In the genomic region with DNA sequence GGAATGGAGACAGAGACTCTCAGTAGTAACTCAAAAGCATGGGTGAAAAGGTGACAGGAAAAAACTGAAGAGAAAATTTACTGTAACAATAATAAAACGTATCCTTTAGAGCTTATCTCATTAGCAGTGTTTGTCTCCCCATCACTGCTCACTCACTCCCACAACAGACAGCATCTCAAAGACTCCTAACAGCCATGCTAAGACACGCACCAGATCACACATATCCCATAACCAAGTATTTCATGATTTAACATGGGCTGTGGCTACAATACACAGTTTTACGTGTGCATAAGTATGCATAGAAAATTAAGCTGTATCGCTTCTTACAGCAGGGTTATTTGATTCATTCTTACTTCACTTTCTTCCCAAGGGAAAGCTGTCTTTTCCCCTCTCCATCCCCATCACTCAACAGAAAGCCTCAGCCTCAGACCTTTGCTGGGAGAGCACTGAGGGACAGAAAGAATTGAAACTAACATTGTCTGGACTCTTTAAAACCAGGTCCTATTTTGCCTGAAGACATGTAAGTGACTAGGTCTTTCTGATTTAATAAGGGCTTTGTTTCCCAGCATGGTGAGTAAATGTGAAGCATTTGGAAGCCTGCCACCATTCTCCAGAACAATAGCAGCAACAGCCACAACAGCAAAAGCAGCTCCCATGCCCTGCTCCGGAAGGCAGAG, we compare ENCODE assay signal across 8 mouse cellular contexts. TPM values are rescaled to one million over a fixed set of nuclear protein-coding genes. Genes with fewer than 3 reads are reported as not detected.
DNase-seq lines count a peak whose midpoint lies in the region; ATAC-seq lines count a peak whose summit lies in the region.

No protein-coding gene starts in this region.

- no peak overlapping the region for H3K9ac ChIP-seq in intestine, embryonic 14.5 days (ENCODE audit: low read length)
- H3K9ac ChIP-seq in intestine, embryonic 15.5 days = no peak overlapping the region
- no peak overlapping the region for H3K9ac ChIP-seq in embryonic facial prominence, embryonic 15.5 days
- peak overlapping the region; percentile 48 for H3K9ac ChIP-seq in heart, embryonic 16.5 days (ENCODE audit: low read length)
- H3K9ac ChIP-seq in liver, embryonic 12.5 days = no peak overlapping the region

- H3K4me3 ChIP-seq in intestine, embryonic 14.5 days (ENCODE audit: low read depth, low read length) = no peak overlapping the region
- H3K4me3 ChIP-seq in intestine, embryonic 15.5 days (replicated peaks) = no peak overlapping the region
- no peak overlapping the region for H3K4me3 ChIP-seq in embryonic facial prominence, embryonic 15.5 days (replicated peaks)
- H3K4me3 ChIP-seq in heart, embryonic 16.5 days (ENCODE audit: low read length) = no peak overlapping the region
- H3K4me3 ChIP-seq in liver, embryonic 12.5 days = no peak overlapping the region

- DNase-seq in intestine, embryonic 14.5 days (ENCODE audit: low spot score) = no peak
- peak; percentile 71 to 76 for DNase-seq in kidney, postnatal 25 days
- DNase-seq in lung, postnatal 10 days = peak; percentile 77
- DNase-seq in telencephalon, adult 2 months (ENCODE audit: low read depth, low spot score) = peak; percentile 36

- H3K4me2 ChIP-seq in intestine, embryonic 14.5 days (ENCODE audit: low read length) = no peak overlapping the region
- H3K4me2 ChIP-seq in intestine, embryonic 15.5 days (replicated peaks) = no peak overlapping the region
- H3K4me2 ChIP-seq in embryonic facial prominence, embryonic 15.5 days (replicated peaks) = no peak overlapping the region
- peak overlapping the region; percentile 29 for H3K4me2 ChIP-seq in heart, embryonic 16.5 days (ENCODE audit: low read depth, low read length)
- H3K4me2 ChIP-seq in liver, embryonic 12.5 days = no peak overlapping the region

- no peaks in the 10 kb centered on the region for H3K36me3 ChIP-seq in intestine, embryonic 14.5 days (ENCODE audit: control insufficient read depth, insufficient read depth, low read length)
- no peaks in the 10 kb centered on the region for H3K36me3 ChIP-seq in intestine, embryonic 15.5 days
- H3K36me3 ChIP-seq in embryonic facial prominence, embryonic 15.5 days = no peaks in the 10 kb centered on the region
- H3K36me3 ChIP-seq in heart, embryonic 16.5 days (ENCODE audit: control insufficient read depth, insufficient read depth) = 0 out of 2 replicates have a peak, but pooled peaks cover 3% of the 10 kb centered on the region
- peaks cover 36% of the 10 kb centered on the region for H3K36me3 ChIP-seq in liver, embryonic 12.5 days

- 62% methylated on average over 5 of the region's 5 CpGs for WGBS in intestine, embryonic 14.5 days
- 58% methylated on average over 5 of the region's 5 CpGs for WGBS in intestine, embryonic 15.5 days
- WGBS in embryonic facial prominence, embryonic 15.5 days = 22% methylated on average over 5 of the region's 5 CpGs
- WGBS in heart, embryonic 16.5 days = 39% methylated on average over 5 of the region's 5 CpGs
- WGBS in liver, embryonic 12.5 days (ENCODE audit: insufficient replicate concordance) = 77% methylated on average over 5 of the region's 5 CpGs

- no peaks in the 10 kb centered on the region for H3K4me1 ChIP-seq in intestine, embryonic 14.5 days (replicated peaks; ENCODE audit: control insufficient read depth, insufficient read depth, low read length)
- H3K4me1 ChIP-seq in intestine, embryonic 15.5 days (replicated peaks) = no peaks in the 10 kb centered on the region; the same call in 1 of the 2 replicates
- peaks cover 14% of the 10 kb centered on the region; the same call in 1 of the 2 replicates for H3K4me1 ChIP-seq in embryonic facial prominence, embryonic 15.5 days
- H3K4me1 ChIP-seq in heart, embryonic 16.5 days (ENCODE audit: control insufficient read depth, insufficient read depth, low read length) = peaks cover 22% of the 10 kb centered on the region
- H3K4me1 ChIP-seq in liver, embryonic 12.5 days = peaks cover 14% of the 10 kb centered on the region

- no peaks in the 10 kb centered on the region for H3K9me3 ChIP-seq in intestine, embryonic 14.5 days (ENCODE audit: control insufficient read depth, low read length)
- H3K9me3 ChIP-seq in intestine, embryonic 15.5 days = no peaks in the 10 kb centered on the region
- no peaks in the 10 kb centered on the region for H3K9me3 ChIP-seq in embryonic facial prominence, embryonic 15.5 days (replicated peaks)
- H3K9me3 ChIP-seq in heart, embryonic 16.5 days (replicated peaks; ENCODE audit: control insufficient read depth, low read length) = no peaks in the 10 kb centered on the region
- no peaks in the 10 kb centered on the region for H3K9me3 ChIP-seq in liver, embryonic 12.5 days (replicated peaks)

- peak overlapping the region; percentile 47; the same call in 1 of the 2 replicates for H3K27ac ChIP-seq in intestine, embryonic 14.5 days (ENCODE audit: low read depth)
- no peak overlapping the region for H3K27ac ChIP-seq in intestine, embryonic 15.5 days
- H3K27ac ChIP-seq in embryonic facial prominence, embryonic 15.5 days (replicated peaks) = peak overlapping the region; percentile 49
- H3K27ac ChIP-seq in heart, embryonic 16.5 days (ENCODE audit: low read length) = peak overlapping the region; percentile 90
- no peak overlapping the region for H3K27ac ChIP-seq in liver, embryonic 12.5 days

- no peaks in the 10 kb centered on the region for H3K27me3 ChIP-seq in intestine, embryonic 14.5 days (replicated peaks; ENCODE audit: control insufficient read depth, insufficient read depth, low read length)
- no peaks in the 10 kb centered on the region for H3K27me3 ChIP-seq in intestine, embryonic 15.5 days (replicated peaks)
- H3K27me3 ChIP-seq in embryonic facial prominence, embryonic 15.5 days = no peaks in the 10 kb centered on the region
- no peaks in the 10 kb centered on the region for H3K27me3 ChIP-seq in heart, embryonic 16.5 days (ENCODE audit: control insufficient read depth, insufficient read depth, low read length)
- no peaks in the 10 kb centered on the region for H3K27me3 ChIP-seq in liver, embryonic 12.5 days (replicated peaks)

- no peak for ATAC-seq in intestine, embryonic 14.5 days (replicated peaks; ENCODE audit: low FRiP score, low TSS enrichment, low read depth)
- no peak for ATAC-seq in intestine, embryonic 15.5 days
- peak; percentile 70 for ATAC-seq in embryonic facial prominence, embryonic 15.5 days (ENCODE audit: insufficient number of reproducible peaks, low FRiP score, low TSS enrichment, low read depth)
- ATAC-seq in heart, embryonic 16.5 days (replicated peaks; ENCODE audit: extremely low read depth, insufficient read depth, low FRiP score) = peak; percentile 76; the same call in 1 of the 2 replicates
- ATAC-seq in liver, embryonic 12.5 days = no peak

RNA-seq across cellular contexts. Expression of gene Fam126a, which starts 37.5 kb away (rescaled TPM):
- 21.7 and 23.0 TPM in 2 replicates for polyA plus RNA-seq in intestine, embryonic 14.5 days (2014; fragmentation: Nextera tagmentation; extraction: Ambion mirVana)
- 14.3 and 16.1 TPM in 2 replicates for polyA plus RNA-seq in intestine, embryonic 15.5 days (2015; fragmentation: Nextera tagmentation; extraction: Ambion mirVana)
- polyA plus RNA-seq in embryonic facial prominence, embryonic 15.5 days (2015; fragmentation: Nextera tagmentation; extraction: Ambion mirVana) = 25.4 and 28.6 TPM in 2 replicates
- polyA plus RNA-seq in heart, embryonic 16.5 days (2015; fragmentation: Nextera tagmentation; extraction: Ambion mirVana) = 34.1 and 35.0 TPM in 2 replicates
- 60.1 and 66.5 TPM in 2 replicates for polyA plus RNA-seq in liver, embryonic 12.5 days (2016; fragmentation: Nextera tagmentation; extraction: Ambion mirVana)

Comparison
In these comparisons a context has a peak if more than half of its experiments do, and no peak if none do; other contexts are left out.
1. H3K27ac ChIP-seq: peak in intestine, embryonic 14.5 days (single experiment), embryonic facial prominence, embryonic 15.5 days (single experiment) and heart, embryonic 16.5 days (single experiment); none in intestine, embryonic 15.5 days (single experiment) and liver, embryonic 12.5 days (single experiment).
2. ATAC-seq: peak in embryonic facial prominence, embryonic 15.5 days (single experiment) and heart, embryonic 16.5 days (single experiment); none in intestine, embryonic 14.5 days (single experiment), intestine, embryonic 15.5 days (single experiment) and liver, embryonic 12.5 days (single experiment).